In genomic region chr8:70866001-70866520, GRCm38 (mm10) we compare ENCODE assay signal across 8 mouse cellular contexts. TPM values are rescaled to one million over a fixed set of nuclear protein-coding genes. Genes with fewer than 3 reads are reported as not detected.
DNase-seq lines count a peak whose midpoint lies in the region; ATAC-seq lines count a peak whose summit lies in the region.

No protein-coding gene starts in this region.

- peak overlapping the region; percentile 79 for H3K4me2 ChIP-seq in heart, embryonic 16.5 days (ENCODE audit: low read depth, low read length)
- peak overlapping the region; percentile 95 for H3K4me2 ChIP-seq in hindbrain, embryonic 11.5 days (replicated peaks; ENCODE audit: low read depth, low read length)

- H3K9me3 ChIP-seq in heart, embryonic 16.5 days (replicated peaks; ENCODE audit: control insufficient read depth, low read length), result no peaks in the 10 kb centered on the region
- H3K9me3 ChIP-seq in hindbrain, embryonic 11.5 days (ENCODE audit: control insufficient read depth, low read length), result no peaks in the 10 kb centered on the region
- H3K9me3 ChIP-seq in midbrain, embryonic 10.5 days (replicated peaks), result no peaks in the 10 kb centered on the region

- 7% methylated on average over 12 of the region's 12 CpGs for WGBS in heart, embryonic 16.5 days
- WGBS in hindbrain, embryonic 11.5 days, result 8% methylated on average over 12 of the region's 12 CpGs
- 9% methylated on average over 12 of the region's 12 CpGs for WGBS in midbrain, embryonic 10.5 days

- DNase-seq in heart, adult 11 months, result no peak
- peak; percentile 65 for DNase-seq in R1 (ENCODE audit: low read depth, low spot score)
- DNase-seq in hindbrain, embryonic 11.5 days (ENCODE audit: low spot score), result no peak
- DNase-seq in midbrain, embryonic 10.5 days (ENCODE audit: low spot score), result no peak
- DNase-seq in spleen, postnatal 14 days (ENCODE audit: low spot score in 2 of 2), result no peak
- DNase-seq in layer of hippocampus, postnatal 36 days, result no peak

- peak overlapping the region; percentile 77 for H3K27ac ChIP-seq in heart, embryonic 16.5 days (ENCODE audit: low read length)
- peak overlapping the region; percentile 91 for H3K27ac ChIP-seq in hindbrain, embryonic 11.5 days (ENCODE audit: low read depth, low read length)
- peak overlapping the region; percentile 98 for H3K27ac ChIP-seq in midbrain, embryonic 10.5 days (replicated peaks)

- peaks cover 33% of the 10 kb centered on the region for H3K4me1 ChIP-seq in heart, embryonic 16.5 days (ENCODE audit: control insufficient read depth, insufficient read depth, low read length)
- H3K4me1 ChIP-seq in hindbrain, embryonic 11.5 days (replicated peaks; ENCODE audit: control insufficient read depth, insufficient read depth, low read length), result peaks cover 36% of the 10 kb centered on the region
- peaks cover 81% of the 10 kb centered on the region for H3K4me1 ChIP-seq in midbrain, embryonic 10.5 days

- no peaks in the 10 kb centered on the region for H3K36me3 ChIP-seq in heart, embryonic 16.5 days (ENCODE audit: control insufficient read depth, insufficient read depth)
- H3K36me3 ChIP-seq in hindbrain, embryonic 11.5 days (ENCODE audit: control insufficient read depth, insufficient read depth, low read length), result no peaks in the 10 kb centered on the region
- H3K36me3 ChIP-seq in midbrain, embryonic 10.5 days, result peaks cover 17% of the 10 kb centered on the region

- peak overlapping the region; percentile 65 for H3K4me3 ChIP-seq in heart, embryonic 16.5 days (ENCODE audit: low read length)
- H3K4me3 ChIP-seq in hindbrain, embryonic 11.5 days (ENCODE audit: low read depth, low read length), result 0 out of 2 replicates have a peak overlapping the region, but pooled peaks have one; percentile 22
- peak overlapping the region; percentile 66 for H3K4me3 ChIP-seq in midbrain, embryonic 10.5 days

- H3K27me3 ChIP-seq in heart, embryonic 16.5 days (ENCODE audit: control insufficient read depth, insufficient read depth, low read length), result peaks cover 19% of the 10 kb centered on the region
- H3K27me3 ChIP-seq in hindbrain, embryonic 11.5 days (ENCODE audit: control insufficient read depth, insufficient read depth, low read length), result 0 out of 2 replicates have a peak, but pooled peaks cover 8% of the 10 kb centered on the region
- H3K27me3 ChIP-seq in midbrain, embryonic 10.5 days (ENCODE audit: low read depth, poor library complexity, severe bottlenecking), result peaks cover 34% of the 10 kb centered on the region

- H3K9ac ChIP-seq in heart, embryonic 16.5 days (ENCODE audit: low read length), result peak overlapping the region; percentile 67
- H3K9ac ChIP-seq in hindbrain, embryonic 11.5 days (ENCODE audit: low read depth, low read length), result peak overlapping the region; percentile 55

- ATAC-seq in heart, embryonic 16.5 days (replicated peaks; ENCODE audit: extremely low read depth, insufficient read depth, low FRiP score), result peak; percentile 3; the same call in 1 of the 2 replicates
- peak; percentile 8 for ATAC-seq in hindbrain, embryonic 11.5 days (ENCODE audit: low FRiP score)
- no peak for ATAC-seq in megakaryocyte-erythroid progenitor cell, adult 5-6 weeks (replicated peaks; ENCODE audit: low FRiP score, low TSS enrichment, poor library complexity, severe bottlenecking)

RNA-seq across cellular contexts. Expression of gene Kcnn1, which starts 3.0 kb away (rescaled TPM):
- polyA plus RNA-seq in heart, embryonic 16.5 days (2015; fragmentation: Nextera tagmentation; extraction: Ambion mirVana), result 4.1 and 4.2 TPM in 2 replicates
- 10.7 and 12.2 TPM in 2 replicates for polyA plus RNA-seq in hindbrain, embryonic 11.5 days (2014; fragmentation: Nextera tagmentation; extraction: Ambion mirVana)
- polyA plus RNA-seq in midbrain, embryonic 10.5 days (2016; fragmentation: Nextera tagmentation; extraction: Ambion mirVana), result 9.1 and 13.4 TPM in 2 replicates
- total RNA-seq in megakaryocyte-erythroid progenitor cell, adult 5-6 weeks (2014; fragmentation: Nextera tagmentation), result 0.32 TPM in 1 of 2 replicates, not detected in the other
- 2.9 TPM in 1 of 2 replicates, not detected in the other for total RNA-seq in megakaryocyte-erythroid progenitor cell, adult 5-6 weeks (2017)
- 10 to 100 TPM; 16.9 to 17.7 TPM for total RNA-seq in layer of hippocampus, postnatal 36 days (2021)

RNA-seq across cellular contexts. Expression of gene Ccdc124, which starts 7.7 kb away (rescaled TPM):
- 82.3 and 91.8 TPM in 2 replicates for polyA plus RNA-seq in heart, embryonic 16.5 days (2015; fragmentation: Nextera tagmentation; extraction: Ambion mirVana)
- polyA plus RNA-seq in hindbrain, embryonic 11.5 days (2014; fragmentation: Nextera tagmentation; extraction: Ambion mirVana), result 162 and 173 TPM in 2 replicates
- 180 and 183 TPM in 2 replicates for polyA plus RNA-seq in midbrain, embryonic 10.5 days (2016; fragmentation: Nextera tagmentation; extraction: Ambion mirVana)
- 28.5 and 47.9 TPM in 2 replicates for total RNA-seq in megakaryocyte-erythroid progenitor cell, adult 5-6 weeks (2014; fragmentation: Nextera tagmentation)
- 30.8 and 51.1 TPM in 2 replicates for total RNA-seq in megakaryocyte-erythroid progenitor cell, adult 5-6 weeks (2017)
- total RNA-seq in layer of hippocampus, postnatal 36 days (2021), result 10 to 100 TPM; 83.4 to 95.4 TPM

RNA-seq across cellular contexts. Expression of gene Slc5a5, which starts 26.5 kb away (rescaled TPM):
- polyA plus RNA-seq in heart, embryonic 16.5 days (2015; fragmentation: Nextera tagmentation; extraction: Ambion mirVana), result 0.31 and 0.43 TPM in 2 replicates
- polyA plus RNA-seq in hindbrain, embryonic 11.5 days (2014; fragmentation: Nextera tagmentation; extraction: Ambion mirVana), result 0.47 and 0.71 TPM in 2 replicates
- polyA plus RNA-seq in midbrain, embryonic 10.5 days (2016; fragmentation: Nextera tagmentation; extraction: Ambion mirVana), result 0.42 and 0.63 TPM in 2 replicates
- 0.59 TPM in 1 of 2 replicates, not detected in the other for total RNA-seq in megakaryocyte-erythroid progenitor cell, adult 5-6 weeks (2014; fragmentation: Nextera tagmentation)
- not detected in 2 replicates for total RNA-seq in megakaryocyte-erythroid progenitor cell, adult 5-6 weeks (2017)
- 1 to 10 TPM; 8.1 to 8.9 TPM for total RNA-seq in layer of hippocampus, postnatal 36 days (2021)

RNA-seq across cellular contexts. Expression of gene Arrdc2, which starts 26.5 kb away (rescaled TPM):
- polyA plus RNA-seq in heart, embryonic 16.5 days (2015; fragmentation: Nextera tagmentation; extraction: Ambion mirVana), result 3.7 and 3.8 TPM in 2 replicates
- 9.9 and 10.3 TPM in 2 replicates for polyA plus RNA-seq in hindbrain, embryonic 11.5 days (2014; fragmentation: Nextera tagmentation; extraction: Ambion mirVana)
- 5.2 and 7.3 TPM in 2 replicates for polyA plus RNA-seq in midbrain, embryonic 10.5 days (2016; fragmentation: Nextera tagmentation; extraction: Ambion mirVana)
- 27.6 and 29.1 TPM in 2 replicates for total RNA-seq in megakaryocyte-erythroid progenitor cell, adult 5-6 weeks (2014; fragmentation: Nextera tagmentation)
- total RNA-seq in megakaryocyte-erythroid progenitor cell, adult 5-6 weeks (2017), result 8.0 and 11.8 TPM in 2 replicates
- total RNA-seq in layer of hippocampus, postnatal 36 days (2021), result 10 to 100 TPM; 18.5 to 25.6 TPM

RNA-seq across cellular contexts. Expression of gene Rpl18a, which starts 31.2 kb away (rescaled TPM):
- polyA plus RNA-seq in heart, embryonic 16.5 days (2015; fragmentation: Nextera tagmentation; extraction: Ambion mirVana), result 2,334 and 2,733 TPM in 2 replicates
- 3,048 and 3,182 TPM in 2 replicates for polyA plus RNA-seq in hindbrain, embryonic 11.5 days (2014; fragmentation: Nextera tagmentation; extraction: Ambion mirVana)
- polyA plus RNA-seq in midbrain, embryonic 10.5 days (2016; fragmentation: Nextera tagmentation; extraction: Ambion mirVana), result 3,389 and 3,784 TPM in 2 replicates
- 6,537 and 6,664 TPM in 2 replicates for total RNA-seq in megakaryocyte-erythroid progenitor cell, adult 5-6 weeks (2014; fragmentation: Nextera tagmentation)
- total RNA-seq in megakaryocyte-erythroid progenitor cell, adult 5-6 weeks (2017), result 1,763 and 2,438 TPM in 2 replicates
- 100 to 1,000 TPM; 659 to 685 TPM for total RNA-seq in layer of hippocampus, postnatal 36 days (2021)
